Mouse (Mus musculus): ENCODE data around the gene Chmp2a.
"Not testable (repeated sequence)": the region's sequence is repeated elsewhere in the genome, so short reads cannot be mapped to it uniquely, and the experiment has no call there.

Chmp2a gene

GRCm38 (mm10) chr7:13034148-13034977, at the start of gene Chmp2a:
Gene Chmp2a, minus strand, starts transcription at chr7:13034807.
- DNase-seq (ENCODE audit: inconsistent age in 2 of 2, low spot score in 1 of 2), result peak; percentile 99

GRCm38 (mm10) chr7:13072293-13072692, 37.7 kb upstream of the Chmp2a start:
- peak in 1 of 2 experiments; percentile 32 for DNase-seq (ENCODE audit: inconsistent age in 2 of 2, low spot score in 1 of 2)

- DNase-seq (ENCODE audit: inconsistent age in 2 of 2, low spot score in 1 of 2), result not testable (repeated sequence)
Observed at GRCm38 (mm10) chr7:13063399-13063798, 28.8 kb upstream of the Chmp2a start.

- no peak for DNase-seq (ENCODE audit: inconsistent age in 2 of 2, low spot score in 1 of 2)
Observed at GRCm38 (mm10) chr7:13059536-13059935, 24.9 kb upstream of the Chmp2a start.

GRCm38 (mm10) chr7:13056913-13057700, 22.5 kb upstream of the Chmp2a start:
- DNase-seq (ENCODE audit: inconsistent age in 2 of 2, low spot score in 1 of 2), result no peak

- DNase-seq (ENCODE audit: inconsistent age in 2 of 2, low spot score in 1 of 2), result peak; percentile 95 to 99
Observed at GRCm38 (mm10) chr7:13054287-13055010, 19.8 kb upstream of the Chmp2a start, which contains the start of gene Mzf1. Gene Mzf1, minus strand, starts transcription at chr7:13054764.

- DNase-seq (ENCODE audit: inconsistent age in 2 of 2, low spot score in 1 of 2), result no peak
Observed at GRCm38 (mm10) chr7:13053961-13054286, 19.3 kb upstream of the Chmp2a start.

- peak in 1 of 2 experiments; percentile 43 for DNase-seq (ENCODE audit: inconsistent age in 2 of 2, low spot score in 1 of 2)
Observed at GRCm38 (mm10) chr7:13053501-13053900, 18.9 kb upstream of the Chmp2a start.

- peak in 1 of 2 experiments; percentile 28 for DNase-seq (ENCODE audit: inconsistent age in 2 of 2, low spot score in 1 of 2)
Observed at GRCm38 (mm10) chr7:13053001-13053400, 18.4 kb upstream of the Chmp2a start.

- DNase-seq (ENCODE audit: inconsistent age in 2 of 2, low spot score in 1 of 2), result peak; percentile 66 to 93
Observed at GRCm38 (mm10) chr7:13046084-13046483, 11.5 kb upstream of the Chmp2a start.

GRCm38 (mm10) chr7:13044254-13044625, 9.6 kb upstream of the Chmp2a start:
- no peak for DNase-seq (ENCODE audit: inconsistent age in 2 of 2, low spot score in 1 of 2)

- peak; percentile 57 to 77 for DNase-seq (ENCODE audit: inconsistent age in 2 of 2, low spot score in 1 of 2)
Observed at GRCm38 (mm10) chr7:13043445-13044253, 9.0 kb upstream of the Chmp2a start.

- DNase-seq (ENCODE audit: inconsistent age in 2 of 2, low spot score in 1 of 2), result no peak
Observed at GRCm38 (mm10) chr7:13043120-13043444, 8.5 kb upstream of the Chmp2a start.

GRCm38 (mm10) chr7:13042511-13042910, 7.9 kb upstream of the Chmp2a start:
- no peak for DNase-seq (ENCODE audit: inconsistent age in 2 of 2, low spot score in 1 of 2)

- DNase-seq (ENCODE audit: inconsistent age in 2 of 2, low spot score in 1 of 2), result peak in 1 of 2 experiments; percentile 23
Observed at GRCm38 (mm10) chr7:13041256-13041655, 6.6 kb upstream of the Chmp2a start.

GRCm38 (mm10) chr7:13039181-13039580, 4.6 kb upstream of the Chmp2a start:
- no peak for DNase-seq (ENCODE audit: inconsistent age in 2 of 2, low spot score in 1 of 2)

GRCm38 (mm10) chr7:13038621-13039169, 4.1 kb upstream of the Chmp2a start:
- DNase-seq (ENCODE audit: inconsistent age in 2 of 2, low spot score in 1 of 2), result no peak

GRCm38 (mm10) chr7:13037901-13038555, 3.4 kb upstream of the Chmp2a start, which contains the start of gene Ube2m:
Gene Ube2m, minus strand, starts transcription at chr7:13038275.
- DNase-seq (ENCODE audit: inconsistent age in 2 of 2, low spot score in 1 of 2), result peak; percentile 98 to 100

GRCm38 (mm10) chr7:13037366-13037765, 2.8 kb upstream of the Chmp2a start:
- DNase-seq (ENCODE audit: inconsistent age in 2 of 2, low spot score in 1 of 2), result no peak

- peak in 1 of 2 experiments; percentile 66 for DNase-seq (ENCODE audit: inconsistent age in 2 of 2, low spot score in 1 of 2)
Observed at GRCm38 (mm10) chr7:13036806-13037205, 2.2 kb upstream of the Chmp2a start.

Data from adrenal gland, adult (tissue).